Mouse (Mus musculus) brain, embryonic 14.5 days (tissue): ENCODE measurements around the gene Prrc2b.

ENCODE experiments used
- CTCF ChIP-seq: fragments of 200-500 bp; IDR thresholded peaks from 2 replicates; pipeline ENCODE4 v1.5.1; 2012; ENCODE audit warnings: inconsistent platforms, mild to moderate bottlenecking, moderate library complexity, borderline replicate concordance; ENCODE audit not compliant: insufficient read depth, insufficient read length; ENCODE audit errors: extremely low read depth
- POLR2A ChIP-seq: fragments of 200-500 bp; IDR thresholded peaks from 2 replicates; pipeline ENCODE4 v1.6.1; 2012; ENCODE audit warnings: mild to moderate bottlenecking, inconsistent platforms, borderline replicate concordance; ENCODE audit not compliant: poor library complexity, insufficient read depth, insufficient read length, severe bottlenecking; ENCODE audit errors: extremely low read depth

GRCm38 (mm10) chr2:32235433-32235832, 84.6 kb downstream of the Prrc2b start:
- no peak for TF ChIP-seq CTCF
- no peak for TF ChIP-seq POLR2A
